Mouse (Mus musculus): ENCODE measurements at regions not wholly inside any gene's neighbourhood (a gene's known extent, or its start where the extent isn't known, plus 50 kb on each side); places are given as distances from the start of the nearest gene placed in this dataset.

- H3K27me3 ChIP-seq (ENCODE audit: control insufficient read depth, insufficient read depth, low read length), result no peaks in the 10 kb centered on the region
- no peak overlapping the region for H3K9ac ChIP-seq (ENCODE audit: low read depth, low read length)
- H3K4me1 ChIP-seq (ENCODE audit: control insufficient read depth, insufficient read depth, low read length), result no peaks in the 10 kb centered on the region
- H3K79me2 ChIP-seq (replicated peaks; ENCODE audit: control insufficient read depth, insufficient read depth, low read length), result no peaks in the 10 kb centered on the region
- DNase-seq, result no peak
- 90% methylated on average over 9 of the region's 9 CpGs for WGBS
- H3K36me3 ChIP-seq (ENCODE audit: control insufficient read depth, insufficient read depth, low read length), result no peaks in the 10 kb centered on the region
- intact Hi-C loops (cut with DNase I), result no loop called here
- no peak overlapping the region for H3K4me3 ChIP-seq
- TF ChIP-seq POLR2A (IDR thresholded peaks at IDR 0.05; ENCODE audit: insufficient read depth, low read depth, low read length), result no peak
- TF ChIP-seq CTCF (IDR thresholded peaks at IDR 0.05), result no peak
- no peak for TF ChIP-seq EP300 (IDR thresholded peaks at IDR 0.05; ENCODE audit: insufficient read depth, low read depth, low read length)
- no peak overlapping the region for H3K27ac ChIP-seq
Measured at GRCm38 (mm10) chr11:114119135-114119534, 52.3 kb upstream of the Sdk2 start.

Data from heart, adult 2 months (tissue).